Mouse (Mus musculus): Measurements from ENCODE around the gene Mgat5.

Mgat5 gene

DNA sequence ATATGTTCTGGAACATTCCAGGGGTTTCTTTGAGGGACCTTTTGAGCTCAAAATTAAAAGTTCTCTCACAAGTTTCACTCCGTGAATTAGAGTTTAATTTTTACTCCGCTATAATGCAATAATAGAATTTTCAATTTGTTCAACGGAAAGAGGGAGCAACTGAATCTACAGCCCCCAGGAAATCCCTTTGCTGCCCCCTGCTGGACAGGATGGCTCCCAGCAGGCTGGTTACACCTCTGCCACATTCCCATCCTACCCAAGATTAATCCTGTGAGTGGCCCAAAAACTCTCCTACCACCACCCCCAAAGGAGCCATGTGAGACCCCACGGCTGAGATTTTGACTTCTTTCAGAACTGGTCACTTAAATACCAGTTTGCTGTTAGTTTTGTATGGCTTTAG, 282.3 kb downstream of the Mgat5 start:
- in situ Hi-C loops (cut with MboI), result no loop called here

- in situ Hi-C loops (cut with MboI), result loop anchor here (5.0 kb wide), 1 partner anchor 190 kb away; no protein-coding TSS in a partner anchor
Observed at GRCm38 (mm10) chr1:127496737-127497543, 292.1 kb downstream of the Mgat5 start.

- in situ Hi-C loops (cut with MboI), result loop anchor here (5.0 kb wide), 1 partner anchor 189 kb away; no protein-coding TSS in a partner anchor
Observed at GRCm38 (mm10) chr1:127498746-127499145, 293.9 kb downstream of the Mgat5 start.

GRCm38 (mm10) chr1:127500219-127500618, 295.4 kb downstream of the Mgat5 start:
- in situ Hi-C loops (cut with MboI), result loop anchor here (10.0 kb wide), 1 partner anchor 265 kb away; no protein-coding TSS in a partner anchor

- in situ Hi-C loops (cut with MboI), result loop anchor here (10.0 kb wide), 1 partner anchor 264 kb away; no protein-coding TSS in a partner anchor
Observed at GRCm38 (mm10) chr1:127500701-127501100, 295.9 kb downstream of the Mgat5 start.

DNA sequence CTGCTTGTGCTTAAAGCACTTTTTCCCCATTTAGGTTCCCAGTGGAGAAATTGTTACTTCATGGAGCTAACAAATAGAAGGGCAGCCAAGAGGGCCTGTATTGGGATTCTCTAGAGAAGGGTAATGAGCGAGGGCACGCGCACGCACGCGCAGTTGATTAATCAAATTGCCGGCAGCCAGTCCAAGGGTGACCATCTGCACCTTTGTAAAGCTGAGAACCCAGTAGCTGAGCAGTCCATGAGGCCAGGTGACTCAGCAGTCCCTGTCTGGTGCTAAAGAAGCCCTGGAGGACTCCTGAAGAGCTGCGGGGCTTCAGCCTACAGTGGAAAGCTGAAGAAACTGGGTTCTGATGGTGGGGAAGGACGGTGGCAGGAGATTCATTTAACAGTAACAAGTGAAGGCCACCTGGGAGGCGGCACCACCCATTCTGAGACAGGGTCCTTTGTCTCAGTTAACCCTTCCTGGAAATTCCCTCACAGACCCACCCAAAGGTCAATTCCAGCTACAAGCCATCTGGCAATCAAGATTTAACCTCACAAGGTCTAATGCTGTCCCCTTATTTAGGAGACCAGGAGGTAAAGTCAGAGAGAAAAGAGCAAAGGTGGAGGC, 302.3 kb downstream of the Mgat5 start:
- in situ Hi-C loops (cut with MboI), result loop anchor here (10.0 kb wide), 1 partner anchor 258 kb away; no protein-coding TSS in a partner anchor

DNA sequence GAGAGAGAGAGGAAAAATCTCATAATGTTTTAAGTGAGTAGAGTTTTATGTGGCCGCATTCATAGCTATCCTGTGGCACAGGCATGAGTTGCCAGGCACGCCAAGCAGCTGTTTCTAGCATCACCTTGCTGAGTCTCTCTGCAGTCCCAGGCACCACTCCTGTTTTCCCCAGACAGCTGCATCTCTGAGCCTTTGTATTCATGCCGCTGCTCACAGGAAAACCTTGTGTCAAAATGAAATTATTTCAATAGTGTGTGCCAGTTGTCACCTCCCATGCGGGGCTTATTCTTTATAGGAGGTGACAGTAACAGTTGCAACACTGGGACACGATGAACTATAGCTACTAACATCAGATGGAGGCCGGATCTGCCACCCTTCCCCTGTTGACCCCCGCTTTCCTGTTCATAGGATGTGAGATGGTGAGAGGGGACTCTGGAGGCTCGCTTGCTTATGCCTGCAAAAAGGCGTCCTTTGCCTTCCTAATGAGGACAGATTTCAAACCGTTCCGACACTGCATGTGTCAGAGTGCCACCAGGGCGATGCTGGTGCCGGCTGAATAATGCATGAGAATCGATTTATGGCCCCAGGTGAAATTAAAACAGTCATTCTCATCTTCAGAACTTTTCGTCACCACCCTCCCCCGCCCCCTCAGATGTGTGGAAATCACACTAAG, 303.4 kb downstream of the Mgat5 start:
- in situ Hi-C loops (cut with MboI), result loop anchor here (10.0 kb wide), 1 partner anchor 257 kb away; no protein-coding TSS in a partner anchor

GRCm38 (mm10) chr1:127508921-127509320, 304.1 kb downstream of the Mgat5 start:
- in situ Hi-C loops (cut with MboI), result loop anchor here (10.0 kb wide), 1 partner anchor 256 kb away; no protein-coding TSS in a partner anchor

DNA sequence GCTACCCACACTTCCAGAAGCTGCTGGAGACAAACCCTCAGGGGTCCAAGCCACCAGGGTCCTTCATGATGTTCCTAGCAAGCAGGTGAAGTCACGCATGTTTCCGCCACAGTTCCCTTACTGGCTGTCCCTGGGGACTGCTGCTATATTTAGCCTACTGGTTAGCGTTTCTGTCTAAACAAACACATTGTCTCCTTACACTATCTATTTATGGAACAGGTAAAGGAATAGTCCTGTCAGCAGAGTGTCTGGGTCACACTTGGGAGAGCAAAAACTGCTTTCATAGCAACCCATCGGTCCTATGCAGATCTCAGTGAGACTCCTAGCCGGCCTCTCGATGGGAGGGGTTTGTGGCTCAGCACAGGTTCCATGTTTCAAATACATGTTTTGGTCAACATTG, 306.5 kb downstream of the Mgat5 start:
- in situ Hi-C loops (cut with MboI), result no loop called here

DNA sequence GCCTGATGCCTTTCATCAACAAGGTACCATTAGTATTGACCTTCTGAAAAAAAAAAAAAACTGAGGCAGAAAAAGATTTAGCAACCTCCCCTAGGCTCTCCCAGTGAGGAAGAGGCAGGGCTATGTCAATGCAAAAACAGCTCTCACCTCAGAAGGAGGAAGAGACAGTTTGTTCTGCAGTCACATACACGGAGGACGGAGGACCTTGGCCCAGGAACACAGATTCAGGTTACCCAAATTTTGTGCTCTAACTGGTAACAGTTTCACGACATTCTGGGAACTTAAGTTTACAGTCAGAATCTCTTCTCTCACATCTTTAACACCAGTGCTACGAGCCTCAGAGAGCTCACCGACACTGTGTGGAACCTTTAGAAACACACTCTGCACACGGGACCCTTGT, 307.9 kb downstream of the Mgat5 start:
- in situ Hi-C loops (cut with MboI), result no loop called here

- in situ Hi-C loops (cut with MboI), result no loop called here
Observed at GRCm38 (mm10) chr1:127513140-127513539, 308.3 kb downstream of the Mgat5 start.

DNA sequence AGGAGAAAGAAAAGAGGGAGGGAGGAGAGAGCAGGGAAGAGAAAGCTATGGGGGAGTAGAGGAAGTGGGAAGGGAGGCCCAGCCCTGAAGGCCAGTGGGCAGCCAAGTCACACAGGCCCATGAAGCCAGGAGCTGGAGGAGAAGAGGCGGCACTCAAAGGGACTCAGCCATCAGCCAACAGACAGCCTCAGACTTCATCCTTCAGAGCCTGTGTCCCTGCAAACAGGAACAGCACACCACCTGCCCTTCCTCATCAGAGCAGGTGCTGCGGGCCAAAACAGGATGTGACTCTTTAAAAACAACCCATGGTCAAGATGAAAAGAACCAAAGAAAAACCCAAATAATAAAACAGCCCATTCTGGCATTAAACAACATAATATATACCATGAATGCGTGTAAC, 308.8 kb downstream of the Mgat5 start:
- in situ Hi-C loops (cut with MboI), result no loop called here

GRCm38 (mm10) chr1:127514479-127514878, 309.7 kb downstream of the Mgat5 start:
- in situ Hi-C loops (cut with MboI), result no loop called here

DNA sequence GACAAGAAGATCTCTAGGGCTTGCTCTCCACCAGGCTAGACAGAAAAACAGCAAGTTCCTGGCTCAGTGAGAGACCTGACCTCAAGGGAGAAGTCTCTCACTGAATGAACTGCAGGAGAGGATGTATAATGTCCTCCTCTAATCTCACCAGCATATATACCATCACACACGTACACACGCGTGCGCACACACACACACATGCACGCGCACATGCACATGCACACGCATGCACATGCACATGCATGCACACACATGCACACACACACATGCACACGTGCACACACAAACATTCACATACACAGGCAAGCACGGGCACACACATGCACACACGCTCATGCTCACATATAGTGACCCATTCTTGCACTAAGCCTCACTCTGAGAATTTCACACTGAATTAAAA, 310.1 kb downstream of the Mgat5 start:
- in situ Hi-C loops (cut with MboI), result no loop called here

DNA sequence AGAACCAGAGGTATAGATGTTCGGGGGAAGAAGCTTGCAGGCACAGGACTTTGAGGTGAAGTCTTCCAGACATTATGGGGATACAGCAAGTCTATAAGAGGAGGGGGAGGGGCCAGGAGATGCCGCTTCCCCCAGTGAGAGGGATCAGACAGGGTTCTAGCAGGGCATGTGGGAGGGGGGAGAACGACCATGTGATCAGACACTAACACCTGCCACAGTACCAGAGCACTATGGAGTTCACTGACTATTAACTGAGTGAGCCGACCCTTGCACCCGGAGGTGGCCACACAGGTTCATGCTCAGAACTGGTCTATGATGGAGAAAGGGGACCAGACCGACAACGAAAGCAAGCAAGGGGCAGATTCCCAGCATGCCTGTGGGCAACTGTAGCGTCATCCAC, 318.5 kb downstream of the Mgat5 start:
- in situ Hi-C loops (cut with MboI), result no loop called here

- in situ Hi-C loops (cut with MboI), result no loop called here
Observed at GRCm38 (mm10) chr1:127530849-127531580, 326.2 kb downstream of the Mgat5 start.

GRCm38 (mm10) chr1:127531723-127532122, 326.9 kb downstream of the Mgat5 start:
- in situ Hi-C loops (cut with MboI), result no loop called here

DNA sequence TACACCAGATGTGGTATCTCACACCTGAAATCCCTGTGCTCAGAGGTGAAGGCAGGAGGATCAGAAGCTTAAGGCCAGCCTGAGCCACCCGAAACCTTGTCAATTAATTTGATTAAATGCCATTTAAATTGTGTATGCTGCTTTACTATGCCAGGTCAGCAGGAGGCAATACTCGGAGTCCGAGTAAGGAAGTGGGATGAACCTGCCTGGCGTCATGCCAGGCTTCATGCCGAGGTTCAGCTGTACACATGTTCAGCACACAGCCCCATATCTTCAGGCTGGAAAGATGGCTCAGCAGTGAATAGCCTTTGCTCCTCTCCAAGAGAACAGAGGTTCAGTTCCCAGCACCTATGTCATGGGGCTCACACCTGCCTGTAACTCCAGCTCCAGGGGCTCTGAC, 331.6 kb downstream of the Mgat5 start:
- in situ Hi-C loops (cut with MboI), result no loop called here

DNA sequence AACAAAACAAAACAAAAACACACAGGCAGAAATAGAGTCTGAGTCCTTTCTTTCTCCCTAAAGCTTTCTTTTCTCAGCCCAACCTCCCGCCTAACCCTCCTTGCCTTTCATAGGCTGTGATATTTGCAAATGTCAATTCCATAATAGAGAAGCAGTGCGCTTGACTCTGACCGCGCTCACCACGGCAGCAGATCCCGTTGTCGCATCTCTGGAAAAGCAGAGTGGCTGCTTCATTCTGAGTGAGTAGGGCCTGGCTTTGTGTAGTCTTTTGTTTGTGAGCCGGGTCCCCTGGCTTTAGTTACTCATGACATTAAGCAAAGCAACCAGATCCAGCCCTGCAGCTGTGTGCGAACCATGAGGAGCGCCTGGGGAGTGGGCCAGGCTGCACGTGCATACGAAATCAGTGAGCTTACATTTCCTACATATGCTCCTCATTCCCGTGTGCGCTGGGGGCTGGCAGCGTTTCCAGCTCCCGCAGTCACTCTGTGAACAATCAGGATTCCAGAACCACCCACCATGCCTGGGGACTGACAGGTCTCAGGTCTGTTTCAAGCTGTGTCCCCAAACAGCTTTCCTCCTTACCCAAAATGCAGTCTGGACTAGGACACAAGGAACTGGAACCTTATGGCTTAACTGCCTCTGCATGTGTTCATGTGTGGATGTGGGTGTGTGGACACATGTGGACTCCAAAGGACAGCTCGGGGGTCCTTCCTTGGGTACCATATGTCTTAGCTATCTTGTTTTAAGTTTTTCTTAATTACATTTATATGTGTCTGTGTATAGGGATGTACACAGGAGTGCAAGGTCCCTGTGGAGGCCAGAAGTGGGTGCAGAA, 332.6 kb downstream of the Mgat5 start:
- in situ Hi-C loops (cut with MboI), result no loop called here

Measured in mature B cell (primary cell).